Mouse (Mus musculus) E14TG2a.4 (cell line): ENCODE data around the gene Ccdc57.

Experiments
- H3K27me3 ChIP-seq: 2 replicates; pipeline ENCODE4 v1.6.1; 2014; ENCODE audit warnings: low read length, control low read depth; ENCODE audit not compliant: insufficient read depth
- H3K36me3 ChIP-seq: 2 replicates; pipeline ENCODE4 v1.6.1; 2014; ENCODE audit warnings: low read length, control low read depth; ENCODE audit not compliant: insufficient read depth
- H3K4me1 ChIP-seq: replicated peaks from 2 replicates; pipeline ENCODE4 v1.6.1; 2014; ENCODE audit warnings: low read depth, low read length, control low read depth
- H3K4me3 ChIP-seq: replicated peaks from 2 replicates; pipeline ENCODE4 v1.5.1; 2014; ENCODE audit warnings: mild to moderate bottlenecking, low read length
- H3K9me3 ChIP-seq: 2 replicates; pipeline ENCODE4 v1.6.1; 2014; ENCODE audit warnings: low read length, control low read depth
- CTCF ChIP-seq: conservative IDR thresholded peaks from 2 replicates; pipeline ENCODE4 v1.5.1; 2014; ENCODE audit warnings: low read length
- NANOG ChIP-seq: IDR thresholded peaks from 2 replicates; pipeline ENCODE4 v1.6.1; 2014; ENCODE audit warnings: borderline replicate concordance, low read length, mixed read lengths
- POU5F1 ChIP-seq: IDR thresholded peaks from 2 replicates; pipeline ENCODE4 v1.6.1; 2014; ENCODE audit warnings: low read length, borderline replicate concordance

Gene Ccdc57

GRCm38 (mm10) chr11:120853788-120854187, 78.9 kb downstream of the Ccdc57 start:
- no peak for TF ChIP-seq POU5F1
- TF ChIP-seq CTCF, result no peak
- no peak for TF ChIP-seq NANOG
- no peaks in the 10 kb centered on the region for H3K27me3 ChIP-seq

GRCm38 (mm10) chr11:120853158-120853557, 79.5 kb downstream of the Ccdc57 start:
- Histone ChIP-seq H3K4me1 (peaks cover 64% of the 10 kb centered on the region), H3K9me3 (no peaks in the 10 kb centered on the region), H3K27me3 (no peaks in the 10 kb centered on the region), H3K4me3 (no peak overlapping the region), H3K36me3 (peaks cover 8% of the 10 kb centered on the region)
- TF ChIP-seq CTCF, result no peak
- TF ChIP-seq POU5F1, result no peak
- TF ChIP-seq NANOG, result no peak

More at GRCm38 (mm10) chr11:120853788-120854187, 78.9 kb downstream of the Ccdc57 start:
- Histone ChIP-seq H3K36me3 (peaks cover 14% of the 10 kb centered on the region), H3K9me3 (no peaks in the 10 kb centered on the region), H3K4me3 (peak overlapping the region; percentile 15; the same call in 1 of the 2 replicates), H3K4me1 (peaks cover 58% of the 10 kb centered on the region)

- Histone ChIP-seq H3K27me3 (no peaks in the 10 kb centered on the region), H3K4me3 (peak overlapping the region; percentile 63), H3K4me1 (peaks cover 68% of the 10 kb centered on the region), H3K9me3 (no peaks in the 10 kb centered on the region), H3K36me3 (0 out of 2 replicates have a peak, but pooled peaks cover 5% of the 10 kb centered on the region)
- no peak for TF ChIP-seq POU5F1
- no peak for TF ChIP-seq NANOG
- TF ChIP-seq CTCF, result no peak
Observed at GRCm38 (mm10) chr11:120852083-120852935, 80.4 kb downstream of the Ccdc57 start.

- H3K36me3 ChIP-seq, result 0 out of 2 replicates have a peak, but pooled peaks cover 3% of the 10 kb centered on the region
- TF ChIP-seq NANOG, result no peak
- no peak for TF ChIP-seq CTCF
- no peak for TF ChIP-seq POU5F1
- no peaks in the 10 kb centered on the region for H3K27me3 ChIP-seq
- peak overlapping the region; percentile 63 for H3K4me3 ChIP-seq
- H3K4me1 ChIP-seq, result peaks cover 74% of the 10 kb centered on the region
- no peaks in the 10 kb centered on the region for H3K9me3 ChIP-seq
Observed at GRCm38 (mm10) chr11:120851582-120851981, 81.1 kb downstream of the Ccdc57 start.

GRCm38 (mm10) chr11:120851132-120851531, 81.5 kb downstream of the Ccdc57 start:
- Histone ChIP-seq H3K4me1 (peaks cover 74% of the 10 kb centered on the region), H3K4me3 (peak overlapping the region; percentile 63), H3K9me3 (no peaks in the 10 kb centered on the region), H3K27me3 (no peaks in the 10 kb centered on the region), H3K36me3 (no peaks in the 10 kb centered on the region)
- TF ChIP-seq POU5F1 (no peak), CTCF (no peak), NANOG (no peak)

- no peaks in the 10 kb centered on the region for H3K9me3 ChIP-seq
Observed at GRCm38 (mm10) chr11:120850331-120851030, 82.2 kb downstream of the Ccdc57 start.

GRCm38 (mm10) chr11:120846725-120847475, 85.8 kb downstream of the Ccdc57 start:
- Histone ChIP-seq H3K27me3 (no peaks in the 10 kb centered on the region), H3K36me3 (no peaks in the 10 kb centered on the region), H3K9me3 (no peaks in the 10 kb centered on the region), H3K4me3 (no peak overlapping the region), H3K4me1 (peaks cover 61% of the 10 kb centered on the region)
- TF ChIP-seq NANOG, result no peak
- TF ChIP-seq CTCF, result no peak
- TF ChIP-seq POU5F1, result no peak

More at GRCm38 (mm10) chr11:120850331-120851030, 82.2 kb downstream of the Ccdc57 start:
- TF ChIP-seq NANOG (no peak), CTCF (no peak), POU5F1 (no peak)
- Histone ChIP-seq H3K27me3 (no peaks in the 10 kb centered on the region), H3K36me3 (no peaks in the 10 kb centered on the region), H3K4me3 (peak overlapping the region; percentile 63), H3K4me1 (peaks cover 74% of the 10 kb centered on the region)

GRCm38 (mm10) chr11:120844329-120844728, 88.3 kb downstream of the Ccdc57 start:
- TF ChIP-seq NANOG, result no peak
- no peak for TF ChIP-seq POU5F1
- TF ChIP-seq CTCF, result no peak
- no peaks in the 10 kb centered on the region for H3K36me3 ChIP-seq
- H3K9me3 ChIP-seq, result no peaks in the 10 kb centered on the region
- H3K4me3 ChIP-seq, result no peak overlapping the region
- peaks cover 49% of the 10 kb centered on the region for H3K4me1 ChIP-seq
- no peaks in the 10 kb centered on the region for H3K27me3 ChIP-seq
